In the genomic region with DNA sequence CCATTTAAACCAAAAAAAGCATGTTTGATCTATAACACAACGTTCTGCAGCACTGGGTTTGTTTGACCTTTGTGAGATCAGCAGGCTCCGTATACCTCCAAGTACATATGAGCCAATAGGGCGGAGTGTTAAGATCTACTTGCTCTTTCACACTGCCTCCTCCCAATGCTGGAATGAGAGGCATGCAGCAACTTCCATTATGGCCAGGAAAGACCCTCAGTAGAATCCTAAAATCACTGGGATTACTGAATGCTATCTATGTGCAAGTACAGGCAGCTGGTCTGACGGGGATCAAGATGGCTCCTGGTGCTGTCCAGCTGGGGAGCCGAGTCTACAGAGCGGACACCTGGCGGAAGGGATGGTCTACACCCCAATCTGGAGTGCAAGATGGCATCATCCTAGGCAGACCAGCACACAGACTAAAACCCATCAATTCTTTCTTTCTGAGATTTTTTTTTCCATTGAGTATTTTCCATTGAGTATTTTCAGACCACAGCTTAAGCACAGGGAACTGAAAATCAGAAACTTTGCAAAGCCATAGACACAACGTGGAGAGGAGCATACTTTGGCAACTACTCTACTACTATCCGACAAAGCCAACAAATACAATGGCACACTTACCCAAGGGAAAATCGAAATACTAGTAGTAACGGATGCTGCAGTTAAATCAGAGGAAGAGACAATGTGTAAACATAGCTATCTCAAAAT, we compare ENCODE assay signal across 1 mouse cellular context.
A peak's percentile ranks its signal among the peaks of the same experiment; 100 is the strongest.
TF ChIP-seq lines count a peak whose summit lies in the region.

No protein-coding gene starts in this region.

TF ChIP-seq in CH12.LX, 34 proteins besides CTCF, POLR2A, EP300 and RAD21 (continued from another document):
- TF ChIP-seq CHD1 (IDR thresholded peaks at IDR 0.05; ENCODE audit: low read depth, low read length) = no peak
- TF ChIP-seq NRF1 (IDR thresholded peaks at IDR 0.05; ENCODE audit: low read depth, low read length) = no peak
- peak; percentile 60 for TF ChIP-seq ZNF384 (IDR thresholded peaks at IDR 0.05; ENCODE audit: low read depth, low read length)
- TF ChIP-seq MYC (IDR thresholded peaks at IDR 0.05; ENCODE audit: low read depth, low read length) = peak; percentile 61; the same call in 1 of the 2 replicates
- TF ChIP-seq TCF12 (IDR thresholded peaks at IDR 0.05; ENCODE audit: low read depth, low read length) = peak; percentile 53; the same call in 1 of the 2 replicates
- TF ChIP-seq MXI1 (IDR thresholded peaks at IDR 0.05; ENCODE audit: low read depth, low read length) = peak; percentile 32; the same call in 1 of the 2 replicates
- 0 out of 2 replicates have a peak, but pooled peaks have one; percentile 4 for TF ChIP-seq JUN (IDR thresholded peaks at IDR 0.05; ENCODE audit: insufficient read depth, low read depth, low read length)
- 0 out of 2 replicates have a peak, but pooled peaks have one; percentile 9 for TF ChIP-seq ETS1 (conservative IDR thresholded peaks at IDR 0.05; ENCODE audit: low read depth, low read length)
- TF ChIP-seq SMC3 (IDR thresholded peaks at IDR 0.05; ENCODE audit: low read depth, low read length) = no peak
- no peak for TF ChIP-seq E2F4 (IDR thresholded peaks at IDR 0.05; ENCODE audit: insufficient replicate concordance, low read depth, low read length)
- peak; percentile 51 for TF ChIP-seq SIN3A (IDR thresholded peaks at IDR 0.05; ENCODE audit: low read length)
- TF ChIP-seq USF2 (conservative IDR thresholded peaks at IDR 0.05; ENCODE audit: low read depth, low read length) = no peak
- TF ChIP-seq GABPA (IDR thresholded peaks at IDR 0.05; ENCODE audit: insufficient replicate concordance, low read depth, low read length) = no peak
- TF ChIP-seq MEF2A (IDR thresholded peaks at IDR 0.05; ENCODE audit: borderline replicate concordance, low read depth, low read length) = peak; percentile 36; the same call in 1 of the 2 replicates
